Comparison of ENCODE assay signal across 10 mouse cellular contexts in the genomic region with DNA sequence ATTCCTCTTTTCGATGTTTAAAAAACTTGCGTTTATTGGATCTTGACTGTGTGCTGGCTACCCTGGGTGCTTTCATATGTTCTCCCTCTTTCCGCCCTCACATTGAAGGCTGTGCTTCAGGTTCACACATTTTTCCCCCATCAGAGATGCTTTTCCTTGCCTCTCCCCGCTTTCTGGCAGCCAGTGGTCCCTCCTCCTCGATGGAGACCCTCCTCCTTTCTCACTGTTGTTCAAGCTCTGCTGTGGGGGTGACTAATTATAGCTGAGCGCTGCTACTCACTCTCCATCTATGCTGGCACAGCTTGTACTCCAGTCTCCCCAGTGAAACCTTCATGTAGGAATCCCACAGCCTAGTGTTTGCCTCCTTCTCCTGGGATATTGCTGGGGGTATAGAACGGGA. TPM values are rescaled to one million over a fixed set of nuclear protein-coding genes. Genes with fewer than 3 reads are reported as not detected.
DNase-seq lines count a peak whose midpoint lies in the region; ATAC-seq and TF ChIP-seq lines count a peak whose summit lies in the region.
"Had no signal": no experiment of that assay in that cellular context is flagged by ENCODE, and none has a peak within 500 bp of the region (broad histone marks: within the 10 kb centered on the region; RNA-seq: fewer than 3 reads in every experiment).

No protein-coding gene starts in this region.

- H3K4me2 ChIP-seq in intestine, embryonic 14.5 days (ENCODE audit: low read length): peak overlapping the region; percentile 77
- H3K4me2 ChIP-seq in intestine, embryonic 16.5 days (ENCODE audit: low read depth, low read length): no peak overlapping the region
- H3K4me2 ChIP-seq in limb, embryonic 13.5 days (replicated peaks): peak overlapping the region; percentile 96

- TF ChIP-seq CTCF in embryonic fibroblast, embryonic 13.5 days (IDR thresholded peaks at IDR 0.05; ENCODE audit: borderline replicate concordance, insufficient read depth, low read length): no peak

- H3K4me1 ChIP-seq in intestine, embryonic 14.5 days (replicated peaks; ENCODE audit: control insufficient read depth, insufficient read depth, low read length): peaks cover 20% of the 10 kb centered on the region
- peaks cover 28% of the 10 kb centered on the region for H3K4me1 ChIP-seq in intestine, embryonic 16.5 days (ENCODE audit: control insufficient read depth, insufficient read depth, low read length)
- peaks cover 11% of the 10 kb centered on the region for H3K4me1 ChIP-seq in embryonic fibroblast, embryonic 13.5 days (ENCODE audit: control insufficient read depth, insufficient read depth, low read length)
- peaks cover 53% of the 10 kb centered on the region for H3K4me1 ChIP-seq in limb, embryonic 13.5 days

- H3K27ac ChIP-seq in intestine, embryonic 14.5 days (ENCODE audit: low read depth): no peak overlapping the region
- no peak overlapping the region for H3K27ac ChIP-seq in intestine, embryonic 16.5 days (ENCODE audit: low read length)
- 0 out of 2 replicates have a peak overlapping the region, but pooled peaks have one; percentile 11 for H3K27ac ChIP-seq in embryonic fibroblast, embryonic 13.5 days (ENCODE audit: insufficient read depth, low read length)
- no peak overlapping the region for H3K27ac ChIP-seq in limb, embryonic 13.5 days

- ATAC-seq in intestine, embryonic 14.5 days (replicated peaks; ENCODE audit: low FRiP score, low TSS enrichment, low read depth): no peak
- ATAC-seq in intestine, embryonic 16.5 days: no peak
- ATAC-seq in limb, embryonic 13.5 days (ENCODE audit: low FRiP score, low read depth): no peak
- ATAC-seq: Patski had no signal

- H3K9ac ChIP-seq in intestine, embryonic 14.5 days (ENCODE audit: low read length): no peak overlapping the region
- H3K9ac ChIP-seq in intestine, embryonic 16.5 days (ENCODE audit: low read depth, low read length): no peak overlapping the region
- H3K9ac ChIP-seq in limb, embryonic 13.5 days: peak overlapping the region; percentile 87; the same call in 1 of the 2 replicates

- TF ChIP-seq POLR2A in embryonic fibroblast, embryonic 13.5 days (IDR thresholded peaks at IDR 0.05; ENCODE audit: low read depth, low read length): no peak

- WGBS in intestine, embryonic 14.5 days: 43% methylated on average over 7 of the region's 7 CpGs
- 46% methylated on average over 7 of the region's 7 CpGs for WGBS in intestine, embryonic 16.5 days
- WGBS in limb, embryonic 13.5 days: 28% methylated on average over 7 of the region's 7 CpGs

- 0 out of 2 replicates have a peak, but pooled peaks cover 4% of the 10 kb centered on the region for H3K27me3 ChIP-seq in intestine, embryonic 14.5 days (replicated peaks; ENCODE audit: control insufficient read depth, insufficient read depth, low read length)
- H3K27me3 ChIP-seq in intestine, embryonic 16.5 days (replicated peaks; ENCODE audit: control insufficient read depth, insufficient read depth, low read length): peaks cover 12% of the 10 kb centered on the region; the same call in 1 of the 2 replicates
- peaks cover 3% of the 10 kb centered on the region; the same call in 1 of the 2 replicates for H3K27me3 ChIP-seq in limb, embryonic 13.5 days
- H3K27me3 ChIP-seq: Patski had no signal

- no peak for DNase-seq in intestine, embryonic 14.5 days (ENCODE audit: low spot score)
- DNase-seq in brain, adult 2 months (ENCODE audit: low read depth, low spot score): peak; percentile 74
- DNase-seq in layer of hippocampus, adult 18-20 months (ENCODE audit: low spot score in 2 of 2): no peak
- no peak for DNase-seq in gastrocnemius, postnatal 4 days (ENCODE audit: low spot score in 2 of 2)
- no peak for DNase-seq in gastrocnemius, postnatal 10 days
- DNase-seq: kidney, adult 9 months had no signal

- no peaks in the 10 kb centered on the region for H3K36me3 ChIP-seq in intestine, embryonic 14.5 days (ENCODE audit: control insufficient read depth, insufficient read depth, low read length)
- H3K36me3 ChIP-seq in intestine, embryonic 16.5 days (ENCODE audit: control insufficient read depth, insufficient read depth, low read length): no peaks in the 10 kb centered on the region
- H3K36me3 ChIP-seq in limb, embryonic 13.5 days: peaks cover under 1% of the 10 kb centered on the region; the same call in 1 of the 2 replicates

- H3K9me3 ChIP-seq in intestine, embryonic 14.5 days (ENCODE audit: control insufficient read depth, low read length): no peaks in the 10 kb centered on the region
- H3K9me3 ChIP-seq in intestine, embryonic 16.5 days (ENCODE audit: control insufficient read depth, low read length): no peaks in the 10 kb centered on the region
- H3K9me3 ChIP-seq in limb, embryonic 13.5 days: no peaks in the 10 kb centered on the region

- H3K4me3 ChIP-seq in intestine, embryonic 14.5 days (ENCODE audit: low read depth, low read length): no peak overlapping the region
- H3K4me3 ChIP-seq in intestine, embryonic 16.5 days (ENCODE audit: low read length): no peak overlapping the region
- H3K4me3 ChIP-seq in embryonic fibroblast, embryonic 13.5 days (ENCODE audit: insufficient read depth, low read length): peak overlapping the region; percentile 90
- H3K4me3 ChIP-seq in limb, embryonic 13.5 days: peak overlapping the region; percentile 74

RNA-seq across cellular contexts. Expression of gene Slc9a5, which starts 1.5 kb away (rescaled TPM):
- 1.5 and 2.3 TPM in 2 replicates for polyA plus RNA-seq in intestine, embryonic 14.5 days (2014; fragmentation: Nextera tagmentation; extraction: Ambion mirVana)
- 0.93 and 1.1 TPM in 2 replicates for polyA plus RNA-seq in intestine, embryonic 16.5 days (2015; fragmentation: Nextera tagmentation; extraction: Ambion mirVana)
- polyA plus RNA-seq in embryonic fibroblast, embryonic 13.5 days (2011; ENCODE audit: insufficient read length, low read depth, missing spikeins): 8.9 and 10.3 TPM in 2 replicates
- 6.0 and 6.4 TPM in 2 replicates for polyA plus RNA-seq in limb, embryonic 13.5 days (2015; fragmentation: Nextera tagmentation; extraction: Ambion mirVana)
- total RNA-seq in layer of hippocampus, adult 18-20 months (2021): 10 to 100 TPM; 11.9 to 13.0 TPM
- 1 to 10 TPM; 4.0 to 4.2 TPM for total RNA-seq in gastrocnemius, postnatal 4 days (2021)
- 1 to 10 TPM; 1.4 to 2.4 TPM for total RNA-seq in gastrocnemius, postnatal 10 days (2021)

RNA-seq across cellular contexts. Expression of gene Fhod1, which starts 2.4 kb away (rescaled TPM):
- 3.2 and 3.5 TPM in 2 replicates for polyA plus RNA-seq in intestine, embryonic 14.5 days (2014; fragmentation: Nextera tagmentation; extraction: Ambion mirVana)
- 1.4 and 1.8 TPM in 2 replicates for polyA plus RNA-seq in intestine, embryonic 16.5 days (2015; fragmentation: Nextera tagmentation; extraction: Ambion mirVana)
- polyA plus RNA-seq in embryonic fibroblast, embryonic 13.5 days (2011; ENCODE audit: insufficient read length, low read depth, missing spikeins): 16.0 and 22.6 TPM in 2 replicates
- 2.1 and 2.3 TPM in 2 replicates for polyA plus RNA-seq in limb, embryonic 13.5 days (2015; fragmentation: Nextera tagmentation; extraction: Ambion mirVana)
- 1 to 10 TPM; 2.0 to 3.4 TPM for total RNA-seq in layer of hippocampus, adult 18-20 months (2021)
- 10 to 100 TPM; 12.4 to 14.2 TPM for total RNA-seq in gastrocnemius, postnatal 4 days (2021)
- 10 to 100 TPM in 1 of 2 experiments, 1 to 10 TPM in 1; 8.9 to 14.7 TPM for total RNA-seq in gastrocnemius, postnatal 10 days (2021)

RNA-seq across cellular contexts. Expression of gene Plekhg4, which starts 22.9 kb away (rescaled TPM):
- polyA plus RNA-seq in intestine, embryonic 14.5 days (2014; fragmentation: Nextera tagmentation; extraction: Ambion mirVana): 0.19 and 0.27 TPM in 2 replicates
- 0.06 and 0.15 TPM in 2 replicates for polyA plus RNA-seq in intestine, embryonic 16.5 days (2015; fragmentation: Nextera tagmentation; extraction: Ambion mirVana)
- polyA plus RNA-seq in embryonic fibroblast, embryonic 13.5 days (2011; ENCODE audit: insufficient read length, low read depth, missing spikeins): 3.7 and 3.9 TPM in 2 replicates
- polyA plus RNA-seq in limb, embryonic 13.5 days (2015; fragmentation: Nextera tagmentation; extraction: Ambion mirVana): 0.73 and 1.2 TPM in 2 replicates
- 1 to 10 TPM in 1 of 2 experiments, under 1 TPM in 1; 0.84 to 1.3 TPM for total RNA-seq in layer of hippocampus, adult 18-20 months (2021)
- total RNA-seq in gastrocnemius, postnatal 4 days (2021): under 1 TPM; 0.17 to 0.26 TPM
- total RNA-seq in gastrocnemius, postnatal 10 days (2021): under 1 TPM; 0.07 to 0.79 TPM

RNA-seq across cellular contexts. Expression of gene Tmem208, which starts 24.0 kb away (rescaled TPM):
- polyA plus RNA-seq in intestine, embryonic 14.5 days (2014; fragmentation: Nextera tagmentation; extraction: Ambion mirVana): 136 and 138 TPM in 2 replicates
- 141 and 142 TPM in 2 replicates for polyA plus RNA-seq in intestine, embryonic 16.5 days (2015; fragmentation: Nextera tagmentation; extraction: Ambion mirVana)
- polyA plus RNA-seq in embryonic fibroblast, embryonic 13.5 days (2011; ENCODE audit: insufficient read length, low read depth, missing spikeins): 54.3 and 69.1 TPM in 2 replicates
- 119 and 122 TPM in 2 replicates for polyA plus RNA-seq in limb, embryonic 13.5 days (2015; fragmentation: Nextera tagmentation; extraction: Ambion mirVana)
- 10 to 100 TPM; 41.0 to 41.2 TPM for total RNA-seq in layer of hippocampus, adult 18-20 months (2021)
- total RNA-seq in gastrocnemius, postnatal 4 days (2021): 10 to 100 TPM; 28.7 to 29.5 TPM
- 10 to 100 TPM; 23.6 to 27.1 TPM for total RNA-seq in gastrocnemius, postnatal 10 days (2021)

RNA-seq across cellular contexts. Expression of gene Lrrc29, which starts 24.1 kb away (rescaled TPM):
- 1.9 and 2.3 TPM in 2 replicates for polyA plus RNA-seq in intestine, embryonic 14.5 days (2014; fragmentation: Nextera tagmentation; extraction: Ambion mirVana)
- 1.5 and 1.8 TPM in 2 replicates for polyA plus RNA-seq in intestine, embryonic 16.5 days (2015; fragmentation: Nextera tagmentation; extraction: Ambion mirVana)
- 1.2 and 1.6 TPM in 2 replicates for polyA plus RNA-seq in embryonic fibroblast, embryonic 13.5 days (2011; ENCODE audit: insufficient read length, low read depth, missing spikeins)
- 1.8 and 2.7 TPM in 2 replicates for polyA plus RNA-seq in limb, embryonic 13.5 days (2015; fragmentation: Nextera tagmentation; extraction: Ambion mirVana)
- 1 to 10 TPM; 4.6 to 5.3 TPM for total RNA-seq in layer of hippocampus, adult 18-20 months (2021)
- 1 to 10 TPM; 3.6 to 4.1 TPM for total RNA-seq in gastrocnemius, postnatal 4 days (2021)
- total RNA-seq in gastrocnemius, postnatal 10 days (2021): 1 to 10 TPM; 1.5 to 2.4 TPM

Comparison
In these comparisons a context has a peak if more than half of its experiments do, and no peak if none do; other contexts are left out.
1. H3K4me3 ChIP-seq: peak in embryonic fibroblast, embryonic 13.5 days (single experiment) and limb, embryonic 13.5 days (single experiment); none in intestine, embryonic 14.5 days (single experiment) and intestine, embryonic 16.5 days (single experiment).